Mouse (Mus musculus): ENCODE data around the gene Esyt1. TPM values are rescaled to one million over a fixed set of nuclear protein-coding genes. Genes with fewer than 3 reads are reported as not detected.
A peak's percentile ranks its signal among the peaks of the same experiment; 100 is the strongest.

Gene Esyt1
- polyA plus RNA-seq, 1 experiment, result 75.2 TPM

DNA sequence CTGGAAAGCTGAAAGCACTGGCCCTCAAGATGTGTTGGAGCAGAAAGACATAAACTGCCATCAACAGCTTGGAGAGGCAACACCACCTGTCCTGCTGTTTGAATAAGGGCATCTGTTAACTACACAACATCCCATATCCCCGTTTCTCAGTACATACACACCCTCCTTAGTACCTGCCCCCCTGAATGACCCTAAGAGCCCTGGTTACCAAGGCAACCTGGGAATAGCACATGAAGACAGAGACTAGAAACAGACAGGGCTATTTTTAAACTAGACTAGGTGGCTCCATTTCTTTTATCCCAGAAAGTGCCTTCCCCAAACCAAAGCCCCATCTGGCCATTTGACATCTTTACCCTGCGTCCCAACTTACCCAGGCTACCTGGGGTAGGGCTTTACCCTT lies 17.4 kb upstream of the Esyt1 start:
- Histone ChIP-seq H3K4me3 (ENCODE audit: insufficient read depth, low read length) (no peak overlapping the region), H3K4me1 (ENCODE audit: control insufficient read depth, insufficient read depth, low read length) (peaks cover 2% of the 10 kb centered on the region; the same call in 1 of the 2 replicates), H3K27ac (ENCODE audit: insufficient read depth, low read length) (no peak overlapping the region)
- TF ChIP-seq CTCF (IDR thresholded peaks at IDR 0.05; ENCODE audit: borderline replicate concordance, insufficient read depth, low read length) (no peak), POLR2A (IDR thresholded peaks at IDR 0.05; ENCODE audit: low read depth, low read length) (no peak)

DNA sequence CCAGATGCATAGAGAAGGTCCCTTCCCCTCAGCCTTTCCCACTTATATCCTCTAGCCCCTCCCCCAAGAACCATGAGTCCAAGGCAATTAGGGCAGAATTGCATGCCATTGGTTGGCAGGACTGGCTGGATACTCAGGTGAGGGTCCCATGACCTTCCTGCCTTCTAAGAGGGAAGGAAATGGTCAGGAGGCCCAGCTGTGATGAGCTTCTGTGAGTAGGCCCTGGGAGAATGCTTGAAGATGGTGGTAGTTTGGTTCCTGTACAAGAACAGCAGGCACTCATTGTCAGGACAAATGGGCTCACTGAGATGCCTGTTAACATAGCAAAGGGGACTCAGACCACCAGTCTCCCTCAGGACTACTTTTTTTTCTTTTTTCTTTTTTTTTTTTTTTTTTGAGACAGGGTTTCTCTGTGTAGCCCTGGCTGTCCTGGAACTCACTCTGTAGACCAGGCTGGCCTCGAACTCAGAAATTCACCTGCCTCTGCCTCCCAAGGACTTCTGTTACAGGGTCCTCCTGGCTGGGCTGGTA lies 12.7 kb upstream of the Esyt1 start:
- Histone ChIP-seq H3K4me3 (ENCODE audit: insufficient read depth, low read length) (no peak overlapping the region), H3K4me1 (ENCODE audit: control insufficient read depth, insufficient read depth, low read length) (no peaks in the 10 kb centered on the region), H3K27ac (ENCODE audit: insufficient read depth, low read length) (no peak overlapping the region)
- TF ChIP-seq POLR2A (IDR thresholded peaks at IDR 0.05; ENCODE audit: low read depth, low read length) (no peak), CTCF (IDR thresholded peaks at IDR 0.05; ENCODE audit: borderline replicate concordance, insufficient read depth, low read length) (no peak)

DNA sequence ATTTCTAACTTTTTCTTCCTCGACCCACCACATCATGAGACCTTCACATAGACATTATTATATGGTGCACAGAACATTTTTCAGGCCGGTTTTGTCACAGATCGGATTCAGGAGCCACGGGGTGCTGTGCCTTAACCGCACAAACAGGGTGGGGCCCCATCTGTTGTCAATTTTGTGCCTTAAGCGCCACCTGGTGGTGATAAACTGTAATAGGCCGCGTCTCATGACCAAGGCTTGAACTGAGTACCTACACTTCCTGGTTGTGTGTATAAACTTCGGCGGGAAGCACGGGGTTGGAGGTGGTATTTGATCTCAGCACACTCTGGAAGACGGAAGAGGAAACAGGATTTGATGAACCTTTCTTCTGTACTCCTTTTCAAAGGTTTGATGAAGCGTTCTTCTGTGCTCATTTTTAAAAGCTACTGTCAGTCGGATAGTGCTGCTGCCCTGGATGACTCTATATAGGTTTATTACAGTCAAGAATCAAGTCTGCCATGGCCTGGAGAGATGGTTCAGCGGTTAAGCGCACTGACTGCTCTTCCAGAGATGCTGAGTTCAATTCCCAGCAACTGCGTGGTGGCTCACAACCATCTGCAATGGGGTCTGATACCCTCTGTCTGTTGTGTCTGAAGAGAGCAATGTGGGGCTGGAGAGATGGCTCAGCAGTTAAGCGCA lies 10.7 kb upstream of the Esyt1 start:
- no peak overlapping the region; the same call in 1 of the 2 replicates for H3K4me3 ChIP-seq (ENCODE audit: insufficient read depth, low read length)
- H3K27ac ChIP-seq (ENCODE audit: insufficient read depth, low read length), result peak overlapping the region; percentile 29
- TF ChIP-seq CTCF (IDR thresholded peaks at IDR 0.05; ENCODE audit: borderline replicate concordance, insufficient read depth, low read length) (peak; percentile 49; the same call in 1 of the 2 replicates), POLR2A (IDR thresholded peaks at IDR 0.05; ENCODE audit: low read depth, low read length) (peak; percentile 25; the same call in 1 of the 2 replicates)
- H3K4me1 ChIP-seq (ENCODE audit: control insufficient read depth, insufficient read depth, low read length), result no peaks in the 10 kb centered on the region

DNA sequence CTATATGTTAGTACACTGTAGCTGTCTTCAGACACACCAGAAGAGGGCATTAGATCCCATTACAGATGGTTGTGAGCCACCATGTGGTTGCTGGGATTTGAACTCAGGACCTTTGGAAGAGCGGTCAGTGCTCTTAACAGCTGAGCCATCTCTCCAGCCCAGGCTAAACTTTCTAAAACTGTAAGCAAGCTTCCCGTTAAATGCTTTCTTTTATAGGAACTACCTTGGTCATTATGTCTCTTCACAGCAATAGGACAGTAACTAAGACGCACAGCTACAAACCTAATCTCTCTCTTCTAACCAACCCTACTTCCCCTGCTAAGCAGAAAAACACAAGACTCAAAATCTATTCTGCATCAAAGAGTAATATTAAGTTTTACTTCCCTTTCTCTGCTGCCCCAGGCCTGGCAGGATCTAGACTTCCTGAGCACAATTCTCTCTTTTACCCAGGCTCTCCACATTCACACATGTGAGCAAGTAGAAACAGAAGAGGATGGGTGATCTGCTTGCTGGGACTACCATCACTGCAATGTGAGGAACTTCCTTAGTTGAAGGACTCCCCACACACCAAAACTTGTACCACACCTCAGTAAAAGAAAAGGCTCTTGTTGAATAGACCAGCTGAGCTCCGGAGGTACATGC lies 10.1 kb upstream of the Esyt1 start:
- TF ChIP-seq CTCF (IDR thresholded peaks at IDR 0.05; ENCODE audit: borderline replicate concordance, insufficient read depth, low read length) (no peak), POLR2A (IDR thresholded peaks at IDR 0.05; ENCODE audit: low read depth, low read length) (no peak)

DNA sequence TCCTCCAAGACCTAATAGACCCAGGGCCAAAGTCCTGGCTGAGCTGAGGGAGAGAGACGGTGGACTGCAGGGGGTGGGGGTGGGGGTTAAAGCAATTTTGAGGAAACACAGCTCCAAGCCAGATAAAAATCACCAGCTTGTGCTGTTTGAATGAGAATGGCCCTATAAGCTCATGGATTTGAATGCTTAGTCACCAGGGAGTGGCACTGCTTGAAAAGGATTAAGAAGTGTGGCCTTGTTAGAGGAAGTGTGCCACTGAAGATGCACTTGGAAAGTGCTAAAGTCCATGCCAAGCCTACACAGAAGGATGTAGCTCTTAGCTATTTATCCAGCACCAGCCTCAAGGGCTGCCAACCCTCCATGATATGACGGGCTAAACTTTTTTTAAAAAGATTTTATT lies 9.5 kb upstream of the Esyt1 start:
- TF ChIP-seq POLR2A (IDR thresholded peaks at IDR 0.05; ENCODE audit: low read depth, low read length) (no peak), CTCF (IDR thresholded peaks at IDR 0.05; ENCODE audit: borderline replicate concordance, insufficient read depth, low read length) (no peak)

More for the DNA sequence above, 10.1 kb upstream of the Esyt1 start:
- no peaks in the 10 kb centered on the region for H3K4me1 ChIP-seq (ENCODE audit: control insufficient read depth, insufficient read depth, low read length)
- peak overlapping the region; percentile 29 for H3K27ac ChIP-seq (ENCODE audit: insufficient read depth, low read length)
- no peak overlapping the region; the same call in 1 of the 2 replicates for H3K4me3 ChIP-seq (ENCODE audit: insufficient read depth, low read length)

DNA sequence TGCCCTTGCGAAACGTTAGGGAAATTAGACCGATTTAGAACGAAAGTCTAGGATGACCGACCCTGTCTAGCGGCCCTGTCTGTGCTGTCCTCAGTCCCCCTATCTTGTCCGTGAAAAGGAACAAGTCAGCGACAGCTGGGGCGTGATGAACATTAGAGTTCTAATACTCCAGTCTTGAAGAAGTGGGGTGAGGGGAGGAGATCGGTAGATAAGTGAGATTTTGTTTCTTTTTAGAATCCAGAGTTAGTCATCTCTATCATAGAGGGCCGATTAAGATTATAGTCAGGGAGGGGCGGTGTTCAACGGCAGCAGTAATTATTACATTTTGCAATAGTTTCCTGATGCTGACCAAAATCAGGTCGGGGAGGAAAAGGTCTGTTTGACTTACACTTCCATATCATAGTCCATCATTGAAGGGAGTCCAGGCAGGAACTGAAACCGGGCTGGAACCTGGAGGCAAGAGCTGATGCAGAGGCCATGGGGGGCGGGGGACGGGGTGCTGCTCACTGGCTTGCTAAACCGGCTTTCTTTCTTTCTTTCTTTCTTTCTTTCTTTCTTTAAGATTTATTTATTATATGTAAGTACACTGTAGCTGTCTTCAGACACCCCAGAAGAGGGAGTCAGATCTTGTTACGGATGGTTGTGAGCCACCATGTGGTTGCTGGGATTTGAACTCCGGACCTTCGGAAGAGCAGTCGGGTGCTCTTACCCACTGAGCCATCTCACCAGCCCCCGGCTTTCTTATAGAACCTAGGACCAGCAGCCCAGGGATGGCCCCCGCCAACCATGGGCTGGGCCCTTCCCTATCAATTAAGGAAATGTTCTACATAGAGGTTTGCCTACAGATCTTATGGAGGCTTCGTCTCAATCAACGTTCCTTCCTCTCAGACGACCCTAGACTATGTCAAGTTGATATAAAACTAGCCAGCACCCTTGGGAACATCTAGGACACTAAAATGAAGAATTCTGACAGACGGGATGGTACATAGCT lies 990 bp upstream of the Esyt1 start:
- Histone ChIP-seq H3K4me1 (ENCODE audit: control insufficient read depth, insufficient read depth, low read length) (no peaks in the 10 kb centered on the region), H3K27ac (ENCODE audit: insufficient read depth, low read length) (peak overlapping the region; percentile 58), H3K4me3 (ENCODE audit: insufficient read depth, low read length) (peak overlapping the region; percentile 32)
- TF ChIP-seq CTCF (IDR thresholded peaks at IDR 0.05; ENCODE audit: borderline replicate concordance, insufficient read depth, low read length), result no peak
- TF ChIP-seq POLR2A (IDR thresholded peaks at IDR 0.05; ENCODE audit: low read depth, low read length), result no peak

More for the DNA sequence above, 9.5 kb upstream of the Esyt1 start:
- H3K27ac ChIP-seq (ENCODE audit: insufficient read depth, low read length), result no peak overlapping the region
- no peak overlapping the region for H3K4me3 ChIP-seq (ENCODE audit: insufficient read depth, low read length)
- H3K4me1 ChIP-seq (ENCODE audit: control insufficient read depth, insufficient read depth, low read length), result no peaks in the 10 kb centered on the region

DNA sequence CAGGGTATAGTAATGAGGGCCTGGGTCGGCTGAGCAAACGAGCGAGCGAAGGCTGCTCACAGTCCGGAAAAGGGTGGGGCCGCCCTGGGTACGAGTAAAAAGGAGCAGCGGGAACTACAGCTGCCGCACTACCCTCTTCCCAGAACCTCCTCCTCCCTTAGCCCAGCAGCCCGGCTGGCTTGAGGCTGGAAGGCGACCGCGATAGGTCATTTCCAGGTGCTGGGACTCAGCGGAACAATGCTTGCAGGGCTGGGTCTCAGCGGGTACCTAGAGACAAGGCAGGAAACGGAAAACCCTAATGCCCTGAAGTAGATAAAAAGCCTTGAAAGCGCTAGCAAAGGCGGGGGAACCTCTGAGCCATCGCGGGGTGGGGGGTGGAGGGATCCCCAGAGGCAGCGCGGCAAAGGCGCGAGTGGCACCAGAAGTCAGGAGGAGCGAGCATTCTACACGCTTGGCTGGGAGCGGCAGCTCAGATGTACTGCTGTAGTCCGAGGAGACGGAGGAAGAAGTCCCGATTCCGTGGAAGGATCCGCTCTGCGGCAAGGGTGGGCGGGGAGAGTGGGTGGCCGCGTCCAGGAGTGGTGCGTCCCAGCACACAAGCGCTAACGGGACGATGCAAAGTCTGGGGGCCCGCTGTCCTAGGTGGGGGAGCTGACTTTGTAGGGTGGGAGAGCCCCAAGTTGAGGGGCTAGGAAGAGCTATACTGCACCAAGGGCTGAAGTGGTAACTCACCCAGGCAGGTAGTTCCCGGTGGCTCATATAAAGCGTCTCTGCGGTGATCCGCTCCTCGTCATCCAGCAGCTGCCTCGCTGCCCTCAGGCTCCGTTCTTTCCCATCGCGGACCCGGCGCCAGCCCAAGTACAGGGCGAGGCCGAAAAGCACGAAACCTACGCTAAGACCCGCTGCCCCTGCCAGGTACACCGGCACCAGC lies 674 bp downstream of the Esyt1 start:
- Histone ChIP-seq H3K4me1 (ENCODE audit: control insufficient read depth, insufficient read depth, low read length) (no peaks in the 10 kb centered on the region), H3K4me3 (ENCODE audit: insufficient read depth, low read length) (peak overlapping the region; percentile 91), H3K27ac (ENCODE audit: insufficient read depth, low read length) (peak overlapping the region; percentile 27; the same call in 1 of the 2 replicates)
- TF ChIP-seq POLR2A (IDR thresholded peaks at IDR 0.05; ENCODE audit: low read depth, low read length), result peak; percentile 59
- no peak for TF ChIP-seq CTCF (IDR thresholded peaks at IDR 0.05; ENCODE audit: borderline replicate concordance, insufficient read depth, low read length)

DNA sequence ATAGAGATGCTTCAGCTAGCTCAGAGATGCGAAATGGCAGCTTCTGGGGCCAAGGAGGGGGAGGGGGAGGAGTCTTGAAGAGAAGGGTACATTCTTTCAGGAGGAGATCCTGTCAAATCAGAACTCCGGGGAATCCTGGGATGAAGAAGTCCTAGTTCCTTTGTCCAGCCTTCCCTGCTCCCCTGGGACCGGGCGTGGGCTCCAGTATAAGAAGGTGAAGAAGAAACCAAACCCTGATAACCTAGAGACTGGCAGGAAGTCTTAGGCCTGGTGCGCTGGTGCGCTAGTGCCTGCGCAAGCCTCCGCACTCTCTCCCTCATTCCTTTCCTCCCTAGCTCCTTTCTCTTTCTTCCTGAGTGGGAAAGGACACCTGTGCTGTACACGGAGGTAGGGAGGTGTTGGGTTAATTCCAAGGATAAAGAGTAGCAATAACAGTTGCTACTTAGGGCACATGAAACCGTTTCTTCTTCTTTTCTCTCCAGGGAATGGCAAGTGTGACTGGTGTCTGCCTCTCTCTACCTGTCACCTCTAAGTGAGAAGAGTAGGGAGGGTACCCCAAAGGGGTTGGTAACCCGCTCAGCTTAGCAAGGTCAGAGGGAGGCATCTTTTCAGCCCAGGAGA lies 1.4 kb downstream of the Esyt1 start:
- H3K4me1 ChIP-seq (ENCODE audit: control insufficient read depth, insufficient read depth, low read length), result no peaks in the 10 kb centered on the region
- peak; percentile 41 for TF ChIP-seq POLR2A (IDR thresholded peaks at IDR 0.05; ENCODE audit: low read depth, low read length)
- no peak for TF ChIP-seq CTCF (IDR thresholded peaks at IDR 0.05; ENCODE audit: borderline replicate concordance, insufficient read depth, low read length)
- peak overlapping the region; percentile 91 for H3K4me3 ChIP-seq (ENCODE audit: insufficient read depth, low read length)
- H3K27ac ChIP-seq (ENCODE audit: insufficient read depth, low read length), result peak overlapping the region; percentile 12; the same call in 1 of the 2 replicates

Data from embryonic fibroblast, embryonic 13.5 days (primary cell).